Mouse (Mus musculus) liver, postnatal 0 days (tissue): Measurements from ENCODE around the gene Hgd. TPM values are rescaled to one million over a fixed set of nuclear protein-coding genes. Genes with fewer than 3 reads are reported as not detected.

Source experiments
- ATAC-seq: fragments of 200-750 bp; cut with Nextera tagmentation; 2 replicates; pipeline ENCODE4 v1.8.0; 2017; ENCODE audit warnings: mild to moderate bottlenecking, moderate library complexity
- DNase-seq: peaks from one replicate; pipeline ENCODE4 v3.0.0-alpha.2; 2016
- H3K27ac ChIP-seq: fragments of 300-500 bp; sonication (generic); 2 replicates; pipeline ENCODE4 v1.5.1; 2014; ENCODE audit warnings: antibody characterized with exemption, moderate library complexity, mild to moderate bottlenecking, low read depth
- H3K27me3 ChIP-seq: fragments of 300-500 bp; sonication (generic); 2 replicates; pipeline ENCODE4 v1.6.1; 2014; ENCODE audit warnings: low read length, control low read depth, mixed read lengths; ENCODE audit not compliant: insufficient read depth
- H3K36me3 ChIP-seq: fragments of 300-500 bp; sonication (generic); replicated peaks from 2 replicates; pipeline ENCODE4 v1.6.1; 2014; ENCODE audit warnings: mild to moderate bottlenecking, control low read depth, low read length, moderate library complexity, mixed read lengths; ENCODE audit not compliant: insufficient read depth
- H3K4me1 ChIP-seq: fragments of 300-500 bp; sonication (generic); 2 replicates; pipeline ENCODE4 v1.6.1; 2014; ENCODE audit warnings: antibody characterized with exemption, mild to moderate bottlenecking, control low read depth; ENCODE audit not compliant: insufficient read depth
- H3K4me2 ChIP-seq: fragments of 300-500 bp; sonication (generic); 2 replicates; pipeline ENCODE4 v1.6.1; 2014; ENCODE audit warnings: low read depth, mild to moderate bottlenecking, low read length, moderate library complexity, mixed read lengths
- H3K4me3 ChIP-seq: fragments of 300-500 bp; sonication (generic); 2 replicates; pipeline ENCODE4 v1.5.1; 2014; ENCODE audit warnings: low read depth, low read length
- H3K9ac ChIP-seq: fragments of 300-500 bp; sonication (generic); replicated peaks from 2 replicates; pipeline ENCODE4 v1.6.1; 2014; ENCODE audit warnings: mild to moderate bottlenecking, moderate library complexity
- H3K9me3 ChIP-seq: fragments of 300-500 bp; sonication (generic); 2 replicates; pipeline ENCODE4 v1.6.1; 2016; ENCODE audit warnings: mild to moderate bottlenecking, control low read depth, low read length, mixed read lengths
- CTCF ChIP-seq: sonication (generic); IDR thresholded peaks from 2 replicates; pipeline ENCODE4 v1.5.1; 2016; ENCODE audit warnings: antibody characterized with exemption, low read depth
- EP300 ChIP-seq: IDR thresholded peaks from 2 replicates; pipeline ENCODE4 v1.6.1; 2016; ENCODE audit warnings: antibody characterized with exemption, low read depth, mild to moderate bottlenecking
- WGBS: fragments of 180-500 bp; shearing (Covaris S2); extraction: QIAGEN DNeasy Blood & Tissue Kit; methylation state at CpG from one replicate; pipeline ENCODE4 v1.1.7; 2014; ENCODE audit not compliant: insufficient replicate concordance; 5-methylcytosine and 5-hydroxymethylcytosine counted together
- polyA plus RNA-seq: library from polyadenylated mRNA; unstranded; fragments of >200 nt; fragmentation: Nextera tagmentation; extraction: Ambion mirVana; gene quantifications from 2 replicates; pipeline ENCODE4 v1.2.1, GENCODE M21; 2015

The Hgd gene
- polyA plus RNA-seq, 1 experiment from 2014 or later: 131 TPM

DNA sequence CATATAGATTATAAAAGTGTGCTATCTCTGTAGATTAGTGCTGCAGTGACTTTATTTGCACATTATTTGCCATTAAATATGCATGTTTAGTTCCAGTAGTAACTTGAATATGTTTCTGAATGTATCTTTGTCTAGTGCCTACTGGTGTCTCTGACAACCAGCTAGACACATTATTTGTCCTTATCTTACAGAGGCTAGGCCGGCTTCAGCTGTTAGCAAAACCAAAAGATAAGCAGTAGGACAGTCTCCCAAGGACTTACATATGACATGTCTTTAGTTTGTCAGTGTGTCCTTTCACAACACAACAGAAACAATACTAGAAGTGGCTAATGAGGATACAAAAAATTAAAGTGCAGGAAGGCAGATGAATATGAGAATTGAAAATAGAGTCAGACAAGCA, 14.8 kb upstream of the Hgd start:
- DNase-seq (no peak), ATAC-seq (no peak)
- no peak overlapping the region for H3K27ac ChIP-seq
- no peak overlapping the region for H3K4me2 ChIP-seq
- no peaks in the 10 kb centered on the region for H3K9me3 ChIP-seq
- no peaks in the 10 kb centered on the region for H3K27me3 ChIP-seq
- no peak for TF ChIP-seq EP300
- TF ChIP-seq CTCF: no peak
- H3K4me1 ChIP-seq: 0 out of 2 replicates have a peak, but pooled peaks cover 7% of the 10 kb centered on the region
- H3K9ac ChIP-seq: no peak overlapping the region
- 24% methylated on average over 1 of the region's 1 CpGs for WGBS
- H3K36me3 ChIP-seq: peaks cover 3% of the 10 kb centered on the region; the same call in 1 of the 2 replicates
- no peak overlapping the region for H3K4me3 ChIP-seq

DNA sequence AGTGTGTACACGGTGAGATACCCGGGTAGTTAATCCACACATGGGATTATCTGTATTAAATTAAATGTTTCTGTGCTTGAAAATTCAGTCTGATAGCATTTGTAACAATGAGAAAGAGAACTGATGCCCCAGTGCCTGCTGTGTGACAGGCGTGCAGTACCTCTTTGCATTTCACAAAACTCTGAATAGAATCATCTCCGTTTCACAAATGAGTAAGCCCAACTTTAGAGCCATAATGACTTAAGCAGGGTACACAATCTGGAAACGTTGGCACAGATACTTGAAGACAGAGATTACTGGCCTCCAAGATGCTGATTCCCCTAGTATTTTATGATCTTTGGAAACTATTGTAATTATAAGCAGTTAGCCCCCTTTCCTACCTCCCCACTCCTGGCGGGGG, 13.8 kb upstream of the Hgd start:
- Histone ChIP-seq H3K4me2 (no peak overlapping the region), H3K9ac (no peak overlapping the region), H3K9me3 (no peaks in the 10 kb centered on the region), H3K27me3 (no peaks in the 10 kb centered on the region), H3K36me3 (peaks cover 6% of the 10 kb centered on the region; the same call in 1 of the 2 replicates), H3K4me1 (0 out of 2 replicates have a peak, but pooled peaks cover 7% of the 10 kb centered on the region), H3K4me3 (no peak overlapping the region), H3K27ac (0 out of 2 replicates have a peak overlapping the region, but pooled peaks have one; percentile 37)
- no peak for ATAC-seq
- no peak for DNase-seq
- TF ChIP-seq CTCF (no peak), EP300 (no peak)
- 73% methylated on average over 6 of the region's 6 CpGs for WGBS

DNA sequence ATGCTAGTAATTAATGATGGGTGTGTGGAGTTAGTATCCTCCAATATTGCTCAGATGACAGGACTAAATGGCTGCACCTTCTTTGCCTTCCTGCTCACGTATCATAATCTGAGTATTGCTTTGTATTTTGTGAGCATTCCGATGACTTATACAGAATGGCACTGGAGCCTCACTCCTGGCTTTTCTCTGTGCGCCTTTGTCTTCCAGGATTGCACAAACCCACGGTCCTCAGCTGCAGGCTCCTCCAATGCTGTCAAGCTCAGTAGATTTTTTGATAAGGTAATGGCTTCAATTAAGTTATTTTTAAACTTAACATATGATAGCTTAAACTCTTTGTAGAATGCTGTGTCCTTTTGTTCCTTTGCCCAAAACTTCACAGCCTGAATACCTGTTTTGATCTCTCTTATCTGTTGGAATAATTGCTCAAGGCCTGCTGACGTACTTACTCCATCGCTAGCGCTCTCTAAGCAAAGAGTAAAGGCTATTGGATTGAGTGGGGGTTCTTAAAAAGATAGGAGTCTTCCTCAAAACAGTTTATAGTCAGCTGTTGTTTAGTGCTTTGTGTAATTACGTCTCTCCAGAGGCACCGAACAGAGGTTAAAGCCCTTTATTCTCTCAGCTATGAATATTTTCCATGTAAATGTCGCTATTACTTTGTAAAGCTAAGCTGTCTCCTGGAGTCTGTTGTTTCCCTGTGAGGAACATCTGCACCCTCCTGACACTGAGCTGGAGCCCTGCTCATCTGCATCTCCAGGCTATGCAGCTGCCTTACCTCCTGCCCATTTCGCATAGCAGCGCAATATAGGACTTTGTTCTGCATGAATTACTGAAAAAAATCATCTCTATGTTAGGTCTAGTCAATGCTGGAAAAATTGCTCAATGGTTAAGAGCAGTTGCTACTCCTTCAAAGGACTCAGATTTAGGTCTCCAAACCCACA, 12.6 kb upstream of the Hgd start:
- H3K4me3 ChIP-seq: no peak overlapping the region
- H3K36me3 ChIP-seq: peaks cover 10% of the 10 kb centered on the region
- ATAC-seq (peak; percentile 89), DNase-seq (no peak)
- peak overlapping the region; percentile 63; the same call in 1 of the 2 replicates for H3K27ac ChIP-seq
- no peak overlapping the region for H3K9ac ChIP-seq
- WGBS: 76% methylated on average over 12 of the region's 12 CpGs
- no peaks in the 10 kb centered on the region for H3K9me3 ChIP-seq
- no peaks in the 10 kb centered on the region for H3K27me3 ChIP-seq
- no peak overlapping the region for H3K4me2 ChIP-seq
- H3K4me1 ChIP-seq: 0 out of 2 replicates have a peak, but pooled peaks cover 7% of the 10 kb centered on the region
- TF ChIP-seq CTCF (no peak), EP300 (no peak)

DNA sequence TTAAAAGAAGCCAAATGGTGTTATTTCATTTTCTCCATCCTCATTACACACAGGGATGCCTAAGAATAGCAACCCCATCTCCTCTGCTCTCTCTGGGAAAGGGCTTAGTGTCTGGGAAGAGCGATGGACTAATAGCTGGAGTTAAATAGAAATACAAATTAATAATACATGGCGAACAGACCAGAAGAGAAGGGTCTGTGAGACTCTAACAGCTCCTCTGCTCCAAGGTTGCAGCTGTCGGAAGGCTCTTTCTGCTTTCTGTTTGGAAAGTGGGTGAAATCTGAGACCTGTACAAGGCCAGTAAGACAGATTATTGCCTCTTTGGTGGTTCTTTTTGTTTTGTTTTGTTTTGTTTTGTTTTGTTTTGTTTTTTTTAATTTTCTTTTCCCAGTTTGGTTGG, 8.4 kb upstream of the Hgd start:
- DNase-seq (no peak), ATAC-seq (no peak)
- H3K9ac ChIP-seq: no peak overlapping the region
- no peak for TF ChIP-seq CTCF
- no peak for TF ChIP-seq EP300
- no peak overlapping the region for H3K4me3 ChIP-seq
- WGBS: 81% methylated on average over 3 of the region's 3 CpGs
- H3K4me1 ChIP-seq: peaks cover 6% of the 10 kb centered on the region; the same call in 1 of the 2 replicates
- H3K4me2 ChIP-seq: no peak overlapping the region
- H3K36me3 ChIP-seq: peaks cover 7% of the 10 kb centered on the region
- H3K27ac ChIP-seq: no peak overlapping the region
- H3K9me3 ChIP-seq: peaks cover 2% of the 10 kb centered on the region; the same call in 1 of the 2 replicates
- no peaks in the 10 kb centered on the region for H3K27me3 ChIP-seq

DNA sequence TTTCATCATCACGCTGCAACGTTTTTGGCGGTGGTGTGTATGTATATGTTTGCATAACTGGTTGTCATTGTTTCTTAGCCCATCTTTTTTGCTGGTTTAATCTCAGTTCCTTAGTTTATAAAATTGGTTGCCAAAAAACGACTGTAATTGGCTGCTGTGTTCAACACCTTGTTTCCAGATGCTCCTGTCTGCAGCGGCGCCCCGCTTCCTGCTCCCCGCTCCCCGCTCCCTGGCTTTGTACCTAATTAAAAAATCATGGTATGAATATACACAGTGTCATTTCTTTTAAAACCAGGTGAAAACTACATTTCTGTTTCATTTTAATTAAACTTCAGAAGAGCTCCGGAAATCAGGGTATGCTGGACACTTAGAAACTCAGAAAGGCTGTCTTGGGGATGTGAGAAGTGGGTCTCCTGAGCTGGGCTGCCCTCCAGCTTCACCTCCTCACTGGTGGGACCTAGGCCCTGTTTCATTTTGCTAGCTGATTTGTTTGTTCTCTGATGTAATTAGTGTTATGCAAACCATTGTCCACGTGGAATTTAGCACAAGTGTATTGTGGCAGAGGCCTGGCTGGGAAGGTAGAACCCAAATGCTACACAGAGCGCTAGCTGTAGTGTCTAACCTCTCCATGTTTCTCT, 7.7 kb upstream of the Hgd start:
- no peak overlapping the region for H3K4me2 ChIP-seq
- 0 out of 2 replicates have a peak overlapping the region, but pooled peaks have one; percentile 11 for H3K27ac ChIP-seq
- TF ChIP-seq EP300 (no peak), CTCF (no peak)
- H3K4me1 ChIP-seq: no peaks in the 10 kb centered on the region; the same call in 1 of the 2 replicates
- H3K9me3 ChIP-seq: peaks cover 2% of the 10 kb centered on the region; the same call in 1 of the 2 replicates
- DNase-seq: no peak
- H3K4me3 ChIP-seq: no peak overlapping the region
- WGBS: 88% methylated on average over 12 of the region's 12 CpGs
- H3K9ac ChIP-seq: no peak overlapping the region
- ATAC-seq: peak; percentile 37; the same call in 1 of the 2 replicates
- H3K36me3 ChIP-seq: peaks cover 7% of the 10 kb centered on the region
- no peaks in the 10 kb centered on the region for H3K27me3 ChIP-seq

DNA sequence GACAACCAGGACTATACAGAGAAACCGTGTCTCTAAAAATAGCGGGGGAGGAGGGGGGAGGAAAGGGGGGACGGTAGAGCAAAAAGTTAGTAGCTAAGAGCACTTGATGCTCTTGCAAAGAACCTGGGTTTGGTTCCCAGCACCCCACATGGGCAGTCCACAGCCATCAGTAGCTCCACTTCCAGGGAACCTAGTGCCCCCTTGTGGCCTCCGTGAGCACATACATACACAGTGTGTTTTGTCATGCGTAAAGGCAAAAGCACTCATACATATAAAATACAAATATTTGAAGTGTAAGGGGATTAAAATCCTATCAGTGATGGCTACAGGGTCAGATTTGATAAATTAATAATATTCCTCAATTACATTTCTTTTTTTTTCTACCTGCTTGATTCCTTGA, 6.9 kb upstream of the Hgd start:
- Histone ChIP-seq H3K4me3 (no peak overlapping the region), H3K9me3 (peaks cover 2% of the 10 kb centered on the region; the same call in 1 of the 2 replicates), H3K27ac (peak overlapping the region; percentile 11; the same call in 1 of the 2 replicates), H3K27me3 (no peaks in the 10 kb centered on the region), H3K36me3 (peaks cover 7% of the 10 kb centered on the region), H3K4me2 (no peak overlapping the region), H3K4me1 (no peaks in the 10 kb centered on the region; the same call in 1 of the 2 replicates), H3K9ac (no peak overlapping the region)
- peak; percentile 37 for TF ChIP-seq CTCF
- no peak for TF ChIP-seq EP300
- DNase-seq (no peak), ATAC-seq (no peak)
- WGBS: 88% methylated on average over 5 of the region's 5 CpGs
